Mouse (Mus musculus): ENCODE measurements around the gene Srsf9. TPM values are rescaled to one million over a fixed set of nuclear protein-coding genes. Genes with fewer than 3 reads are reported as not detected.
"Not testable (repeated sequence)": the region's sequence is repeated elsewhere in the genome, so short reads cannot be mapped to it uniquely, and the experiment has no call there.

Gene Srsf9
- polyA plus RNA-seq, 1 experiment: 60.4 TPM

DNA sequence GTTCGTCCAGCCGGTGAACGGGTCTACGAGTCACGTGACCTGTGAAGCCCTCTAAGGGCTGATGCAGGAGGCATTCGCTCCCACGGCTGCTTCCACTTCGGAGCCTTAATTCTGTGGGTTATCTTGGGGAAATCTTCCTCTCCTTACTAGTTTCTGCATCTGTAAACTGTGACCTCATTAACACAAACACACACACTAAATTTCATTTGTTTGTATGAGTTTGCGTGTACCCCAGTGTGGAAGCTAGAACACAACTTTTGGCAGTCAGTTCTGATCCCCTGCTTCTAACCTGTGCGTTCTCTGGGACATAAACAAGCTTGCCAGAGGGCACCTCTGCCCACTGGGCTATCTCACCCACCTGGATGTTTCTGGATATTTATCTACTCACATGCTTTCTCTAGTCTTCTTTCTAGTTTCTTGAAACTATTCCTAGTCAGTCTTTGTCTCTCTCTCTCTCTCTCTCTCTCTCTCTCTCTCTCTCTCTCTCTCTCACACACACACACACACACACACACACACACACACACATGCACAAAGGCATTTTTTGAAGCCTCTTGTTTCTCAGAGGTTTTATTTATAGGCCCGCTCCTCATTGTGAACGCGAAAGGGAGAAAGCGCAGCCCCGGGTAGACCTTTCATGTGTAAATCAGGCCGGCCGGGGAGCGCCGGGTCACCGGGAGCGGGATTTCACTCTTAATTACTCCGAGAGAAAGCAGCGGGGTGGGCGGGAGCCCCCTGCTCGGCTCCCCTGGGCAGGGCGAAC, 46.6 kb downstream of the Srsf9 start:
- no peak for DNase-seq (ENCODE audit: low spot score)

GRCm38 (mm10) chr5:115374204-115374820, 47.3 kb downstream of the Srsf9 start:
- DNase-seq (ENCODE audit: low spot score): no peak

- no peak for DNase-seq (ENCODE audit: low spot score)
Observed at GRCm38 (mm10) chr5:115375436-115375835, 48.5 kb downstream of the Srsf9 start.

DNA sequence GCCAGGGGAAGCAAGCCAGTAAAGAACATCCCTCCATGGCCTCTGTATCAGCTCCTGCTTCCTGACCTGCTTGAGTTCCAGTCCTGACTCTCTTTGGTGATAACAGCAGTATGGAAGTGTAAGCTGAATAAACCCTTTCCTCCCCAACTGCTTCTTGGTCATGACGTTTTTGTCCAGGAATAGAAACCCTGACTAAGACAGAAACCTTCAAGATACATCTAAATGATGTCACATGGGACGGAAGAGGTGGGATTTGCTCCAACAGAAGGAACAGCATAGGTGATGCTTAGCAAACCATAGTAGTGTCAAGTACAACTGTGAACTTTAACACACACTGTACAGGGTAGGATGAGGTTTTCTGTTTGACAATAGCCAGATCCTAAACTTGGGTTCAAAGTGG, 51.9 kb downstream of the Srsf9 start:
- DNase-seq (ENCODE audit: low spot score): not testable (repeated sequence)

Other genes starting within 250 kb of the Srsf9 start
- gene Gm10401, start 228.9 kb upstream of the Srsf9 start, polyA plus RNA-seq (2012; rRNA removed): 0.23 TPM in 1 of 2 replicates, not detected in the other
- 54.0 and 60.2 TPM in 2 replicates for gene Acads, start 207.8 kb upstream of the Srsf9 start, polyA plus RNA-seq (2012; rRNA removed)
- gene Unc119b, start 192.2 kb upstream of the Srsf9 start, polyA plus RNA-seq (2012; rRNA removed): 24.0 and 27.4 TPM in 2 replicates
- 82.1 and 95.2 TPM in 2 replicates for gene Mlec, start 169.0 kb upstream of the Srsf9 start, polyA plus RNA-seq (2012; rRNA removed)
- gene Cabp1, start 132.8 kb upstream of the Srsf9 start, polyA plus RNA-seq (2012; rRNA removed): 3.6 and 3.9 TPM in 2 replicates
- 52.7 and 63.5 TPM in 2 replicates for gene Pop5, start 91.3 kb upstream of the Srsf9 start, polyA plus RNA-seq (2012; rRNA removed)
- gene Rnf10, start 54.3 kb upstream of the Srsf9 start, polyA plus RNA-seq (2012; rRNA removed): 144 and 157 TPM in 2 replicates
- gene Coq5, start 47.5 kb upstream of the Srsf9 start, polyA plus RNA-seq (2012; rRNA removed): 23.9 and 26.4 TPM in 2 replicates
- gene Dynll1, start 26.2 kb upstream of the Srsf9 start, polyA plus RNA-seq (2012; rRNA removed): 565 and 747 TPM in 2 replicates
- 13.6 and 18.0 TPM in 2 replicates for gene Gatc, start 14.0 kb downstream of the Srsf9 start, polyA plus RNA-seq (2012; rRNA removed)
- 47.5 and 63.9 TPM in 2 replicates for gene Triap1, start 14.0 kb downstream of the Srsf9 start, polyA plus RNA-seq (2012; rRNA removed)
- 940 and 1,078 TPM in 2 replicates for gene Cox6a1, start 21.8 kb downstream of the Srsf9 start, polyA plus RNA-seq (2012; rRNA removed)
- gene Msi1, start 102.4 kb downstream of the Srsf9 start, polyA plus RNA-seq (2012; rRNA removed): 1.7 and 3.0 TPM in 2 replicates
- gene Pla2g1b, start 139.1 kb downstream of the Srsf9 start, polyA plus RNA-seq (2012; rRNA removed): not detected in 2 replicates
- gene Sirt4, start 157.5 kb downstream of the Srsf9 start, polyA plus RNA-seq (2012; rRNA removed): 56.1 and 75.8 TPM in 2 replicates
- gene Pxn, start 179.5 kb downstream of the Srsf9 start, polyA plus RNA-seq (2012; rRNA removed): 68.7 and 73.4 TPM in 2 replicates
- gene Rplp0, start 232.3 kb downstream of the Srsf9 start, polyA plus RNA-seq (2012; rRNA removed): 2,459 and 2,490 TPM in 2 replicates
- 17.8 and 26.4 TPM in 2 replicates for gene Gcn1l1, start 238.1 kb downstream of the Srsf9 start, polyA plus RNA-seq (2012; rRNA removed)

Data from urinary bladder, adult 2 months (tissue).